Mouse (Mus musculus): ENCODE data around the gene U2af2. TPM values are rescaled to one million over a fixed set of nuclear protein-coding genes. Genes with fewer than 3 reads are reported as not detected.
A peak's percentile ranks its signal among the peaks of the same experiment; 100 is the strongest.
"Not testable (repeated sequence)": the region's sequence is repeated elsewhere in the genome, so short reads cannot be mapped to it uniquely, and the experiment has no call there.

U2af2 gene
- polyA plus RNA-seq, 1 experiment from 2014 or later: 125 TPM

- H3K9me3 ChIP-seq (ENCODE audit: control insufficient read depth, low read length); H3K9ac ChIP-seq (replicated peaks; ENCODE audit: low read depth, low read length); ATAC-seq; H3K27me3 ChIP-seq (replicated peaks; ENCODE audit: control insufficient read depth, insufficient read depth, low read length); H3K36me3 ChIP-seq (ENCODE audit: control insufficient read depth, insufficient read depth): not testable (repeated sequence)
- peak overlapping the region; percentile 85 for H3K27ac ChIP-seq (ENCODE audit: low read length)
- peak overlapping the region; percentile 51 for H3K4me2 ChIP-seq (ENCODE audit: low read length)
- H3K4me1 ChIP-seq (replicated peaks; ENCODE audit: control insufficient read depth, insufficient read depth, low read length): peaks cover 19% of the 10 kb centered on the region
- WGBS: 20% methylated on average over 8 of the region's 8 CpGs
- peak overlapping the region; percentile 79 for H3K4me3 ChIP-seq (replicated peaks; ENCODE audit: low read length)
These were observed 42.4 kb upstream of the U2af2 start for GRCm38 (mm10) chr7:5019576-5019975.

DNA sequence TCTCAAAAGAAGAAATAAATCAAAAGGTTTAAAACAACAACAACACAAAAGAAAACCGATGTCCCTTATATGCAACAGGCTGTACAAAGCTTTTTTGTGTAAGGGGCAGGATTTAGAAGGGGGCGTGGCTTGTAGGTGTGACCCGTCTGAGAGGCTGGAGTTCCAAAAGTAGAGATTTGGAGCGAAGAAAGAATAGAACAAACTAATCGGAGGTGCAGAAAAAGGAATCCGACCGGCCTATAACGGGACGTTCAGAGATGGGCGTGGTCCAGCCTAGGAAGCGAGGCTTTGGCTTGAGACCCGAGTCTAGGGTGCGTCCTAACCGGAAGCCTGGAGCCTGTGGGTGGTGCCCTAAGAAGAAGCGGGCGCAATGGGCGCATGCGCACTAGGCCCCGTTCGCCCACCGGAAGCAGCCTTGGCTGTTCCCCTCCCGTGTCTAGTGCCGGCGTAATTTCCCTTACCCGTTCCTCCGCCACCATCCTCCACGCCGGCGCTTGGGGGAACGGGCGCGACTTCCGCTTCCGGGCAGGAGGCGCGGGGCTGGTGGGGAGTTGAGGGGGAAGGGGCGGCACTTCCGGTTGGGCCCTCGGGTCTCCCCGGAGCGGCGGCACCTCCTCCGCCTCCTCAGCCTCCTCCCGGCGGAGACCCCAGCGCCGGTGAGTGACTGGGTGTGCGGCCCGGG lies 41.8 kb upstream of the U2af2 start, which contains the start of the genes Zfp865 and Ccdc106:
Gene Zfp865, plus strand, starts transcription at position 377 of the 682 bp plus-strand sequence.
Gene Ccdc106, plus strand, starts transcription at position 554 of the 682 bp plus-strand sequence.
- ATAC-seq: peak; percentile 88
- Histone ChIP-seq H3K27ac (ENCODE audit: low read length) (peak within 1 kb of the TSS; percentile 85), H3K4me1 (replicated peaks; ENCODE audit: control insufficient read depth, insufficient read depth, low read length) (peaks cover 19% of the 10 kb centered on the region), H3K36me3 (ENCODE audit: control insufficient read depth, insufficient read depth) (no peaks in the 10 kb centered on the region), H3K27me3 (replicated peaks; ENCODE audit: control insufficient read depth, insufficient read depth, low read length) (no peaks in the 10 kb centered on the region), H3K4me3 (replicated peaks; ENCODE audit: low read length) (peak within 1 kb of the TSS; percentile 79), H3K9ac (replicated peaks; ENCODE audit: low read depth, low read length) (peak within 1 kb of the TSS; percentile 96), H3K4me2 (ENCODE audit: low read length) (peak within 1 kb of the TSS; percentile 57), H3K9me3 (ENCODE audit: control insufficient read depth, low read length) (no peaks in the 10 kb centered on the region)
- under 1% methylated on average over 47 of the region's 49 CpGs for WGBS

GRCm38 (mm10) chr7:5020685-5021084 lies 41.3 kb upstream of the U2af2 start:
- Histone ChIP-seq H3K9ac (replicated peaks; ENCODE audit: low read depth, low read length) (peak overlapping the region; percentile 96), H3K36me3 (ENCODE audit: control insufficient read depth, insufficient read depth) (no peaks in the 10 kb centered on the region), H3K4me2 (ENCODE audit: low read length) (peak overlapping the region; percentile 57), H3K9me3 (ENCODE audit: control insufficient read depth, low read length) (no peaks in the 10 kb centered on the region), H3K4me3 (replicated peaks; ENCODE audit: low read length) (peak overlapping the region; percentile 79), H3K27me3 (replicated peaks; ENCODE audit: control insufficient read depth, insufficient read depth, low read length) (no peaks in the 10 kb centered on the region), H3K4me1 (replicated peaks; ENCODE audit: control insufficient read depth, insufficient read depth, low read length) (peaks cover 19% of the 10 kb centered on the region), H3K27ac (ENCODE audit: low read length) (peak overlapping the region; percentile 85)
- ATAC-seq: peak; percentile 41
- 0% methylated on average over 12 of the region's 15 CpGs for WGBS

GRCm38 (mm10) chr7:5021197-5021596 lies 40.7 kb upstream of the U2af2 start:
- no peaks in the 10 kb centered on the region for H3K36me3 ChIP-seq (ENCODE audit: control insufficient read depth, insufficient read depth)
- peak overlapping the region; percentile 57 for H3K4me2 ChIP-seq (ENCODE audit: low read length)
- no peak overlapping the region for H3K27ac ChIP-seq (ENCODE audit: low read length)
- no peaks in the 10 kb centered on the region for H3K27me3 ChIP-seq (replicated peaks; ENCODE audit: control insufficient read depth, insufficient read depth, low read length)
- no peak for ATAC-seq
- no peaks in the 10 kb centered on the region for H3K9me3 ChIP-seq (ENCODE audit: control insufficient read depth, low read length)
- H3K9ac ChIP-seq (replicated peaks; ENCODE audit: low read depth, low read length): peak overlapping the region; percentile 96
- peaks cover 14% of the 10 kb centered on the region for H3K4me1 ChIP-seq (replicated peaks; ENCODE audit: control insufficient read depth, insufficient read depth, low read length)
- peak overlapping the region; percentile 79 for H3K4me3 ChIP-seq (replicated peaks; ENCODE audit: low read length)
- 50% methylated on average over 5 of the region's 5 CpGs for WGBS

- WGBS: 96% methylated on average over 22 of the region's 22 CpGs
- no peak overlapping the region for H3K4me2 ChIP-seq (ENCODE audit: low read length)
These were observed 32.4 kb upstream of the U2af2 start for GRCm38 (mm10) chr7:5029543-5029942.

DNA sequence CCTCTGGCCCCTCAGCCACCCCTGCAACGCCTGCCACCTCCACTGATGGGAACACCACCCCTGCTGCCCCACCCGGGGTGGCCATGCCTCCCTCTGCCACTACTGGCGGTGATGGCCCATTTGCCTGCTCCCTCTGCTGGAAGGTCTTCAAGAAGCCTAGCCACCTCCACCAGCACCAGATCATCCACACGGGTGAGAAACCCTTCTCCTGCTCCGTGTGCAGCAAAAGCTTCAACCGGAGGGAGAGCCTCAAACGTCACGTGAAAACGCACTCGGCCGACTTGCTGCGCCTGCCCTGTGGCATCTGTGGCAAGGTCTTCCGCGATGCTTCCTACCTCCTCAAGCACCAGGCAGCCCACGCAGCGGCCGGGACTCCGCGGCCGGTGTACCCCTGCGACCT lies 32.0 kb upstream of the U2af2 start:
- H3K9me3 ChIP-seq (ENCODE audit: control insufficient read depth, low read length): peaks cover 18% of the 10 kb centered on the region
- WGBS: 92% methylated on average over 21 of the region's 21 CpGs
- no peaks in the 10 kb centered on the region for H3K4me1 ChIP-seq (replicated peaks; ENCODE audit: control insufficient read depth, insufficient read depth, low read length)
- no peaks in the 10 kb centered on the region for H3K27me3 ChIP-seq (replicated peaks; ENCODE audit: control insufficient read depth, insufficient read depth, low read length)
- no peak overlapping the region for H3K27ac ChIP-seq (ENCODE audit: low read length)
- H3K36me3 ChIP-seq (ENCODE audit: control insufficient read depth, insufficient read depth): peaks cover 51% of the 10 kb centered on the region
- ATAC-seq: no peak
- no peak overlapping the region for H3K4me2 ChIP-seq (ENCODE audit: low read length)
- no peak overlapping the region for H3K4me3 ChIP-seq (replicated peaks; ENCODE audit: low read length)
- H3K9ac ChIP-seq (replicated peaks; ENCODE audit: low read depth, low read length): no peak overlapping the region

More at GRCm38 (mm10) chr7:5029543-5029942, 32.4 kb upstream of the U2af2 start:
- Histone ChIP-seq H3K4me3 (replicated peaks; ENCODE audit: low read length) (no peak overlapping the region), H3K9me3 (ENCODE audit: control insufficient read depth, low read length) (peaks cover 18% of the 10 kb centered on the region), H3K4me1 (replicated peaks; ENCODE audit: control insufficient read depth, insufficient read depth, low read length) (no peaks in the 10 kb centered on the region), H3K36me3 (ENCODE audit: control insufficient read depth, insufficient read depth) (peaks cover 50% of the 10 kb centered on the region), H3K27ac (ENCODE audit: low read length) (no peak overlapping the region), H3K9ac (replicated peaks; ENCODE audit: low read depth, low read length) (no peak overlapping the region), H3K27me3 (replicated peaks; ENCODE audit: control insufficient read depth, insufficient read depth, low read length) (no peaks in the 10 kb centered on the region)
- no peak for ATAC-seq

DNA sequence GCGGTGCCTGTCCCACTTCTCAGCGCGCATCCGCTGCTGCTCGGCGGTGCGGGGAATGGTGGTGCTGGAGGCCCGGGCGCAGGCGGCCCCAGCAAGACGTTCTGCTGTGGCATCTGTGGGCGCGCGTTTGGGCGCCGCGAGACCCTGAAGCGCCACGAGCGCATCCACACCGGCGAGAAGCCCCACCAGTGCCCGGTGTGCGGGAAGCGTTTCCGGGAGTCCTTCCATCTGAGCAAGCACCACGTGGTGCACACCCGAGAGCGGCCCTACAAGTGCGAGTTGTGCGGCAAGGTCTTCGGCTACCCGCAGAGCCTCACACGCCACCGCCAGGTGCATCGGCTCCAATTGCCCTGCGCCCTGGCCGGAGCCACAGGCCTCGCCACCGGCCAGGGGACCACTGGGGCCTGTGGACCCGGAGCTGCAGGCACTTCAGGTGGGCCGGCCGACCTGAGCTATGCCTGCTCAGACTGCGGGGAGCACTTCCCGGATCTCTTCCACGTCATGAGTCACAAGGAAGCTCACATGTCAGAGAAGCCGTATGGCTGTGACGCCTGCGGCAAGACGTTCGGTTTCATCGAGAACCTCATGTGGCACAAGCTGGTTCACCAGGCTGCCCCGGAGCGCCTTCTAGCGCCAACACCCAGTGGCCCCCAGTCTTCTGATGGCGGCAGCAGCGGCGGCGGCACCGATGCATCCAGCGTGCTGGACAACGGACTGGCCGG lies 31.2 kb upstream of the U2af2 start:
- H3K4me2 ChIP-seq (ENCODE audit: low read length): no peak overlapping the region
- no peaks in the 10 kb centered on the region for H3K27me3 ChIP-seq (replicated peaks; ENCODE audit: control insufficient read depth, insufficient read depth, low read length)
- H3K9ac ChIP-seq (replicated peaks; ENCODE audit: low read depth, low read length): no peak overlapping the region
- no peak for ATAC-seq
- no peak overlapping the region for H3K4me3 ChIP-seq (replicated peaks; ENCODE audit: low read length)
- H3K4me1 ChIP-seq (replicated peaks; ENCODE audit: control insufficient read depth, insufficient read depth, low read length): no peaks in the 10 kb centered on the region
- peaks cover 53% of the 10 kb centered on the region for H3K36me3 ChIP-seq (ENCODE audit: control insufficient read depth, insufficient read depth)
- H3K27ac ChIP-seq (ENCODE audit: low read length): no peak overlapping the region
- WGBS: 86% methylated on average over 63 of the region's 63 CpGs
- H3K9me3 ChIP-seq (ENCODE audit: control insufficient read depth, low read length): peaks cover 18% of the 10 kb centered on the region

GRCm38 (mm10) chr7:5031496-5031895 lies 30.4 kb upstream of the U2af2 start:
- Histone ChIP-seq H3K36me3 (ENCODE audit: control insufficient read depth, insufficient read depth) (peaks cover 54% of the 10 kb centered on the region), H3K4me2 (ENCODE audit: low read length) (no peak overlapping the region), H3K27ac (ENCODE audit: low read length) (no peak overlapping the region), H3K27me3 (replicated peaks; ENCODE audit: control insufficient read depth, insufficient read depth, low read length) (no peaks in the 10 kb centered on the region), H3K4me3 (replicated peaks; ENCODE audit: low read length) (no peak overlapping the region), H3K9ac (replicated peaks; ENCODE audit: low read depth, low read length) (no peak overlapping the region), H3K9me3 (ENCODE audit: control insufficient read depth, low read length) (peaks cover 18% of the 10 kb centered on the region), H3K4me1 (replicated peaks; ENCODE audit: control insufficient read depth, insufficient read depth, low read length) (no peaks in the 10 kb centered on the region)
- 0 out of 2 replicates have a peak, but pooled peaks have one; percentile 19 for ATAC-seq
- 79% methylated on average over 46 of the region's 46 CpGs for WGBS

- 94% methylated on average over 3 of the region's 3 CpGs for WGBS
- H3K4me3 ChIP-seq (replicated peaks; ENCODE audit: low read length): no peak within 1 kb of the TSS
- no peak for ATAC-seq
- H3K36me3 ChIP-seq (ENCODE audit: control insufficient read depth, insufficient read depth): peaks cover 53% of the 10 kb centered on the region
- H3K27ac ChIP-seq (ENCODE audit: low read length): no peak within 1 kb of the TSS
- no peaks in the 10 kb centered on the region for H3K27me3 ChIP-seq (replicated peaks; ENCODE audit: control insufficient read depth, insufficient read depth, low read length)
- H3K9me3 ChIP-seq (ENCODE audit: control insufficient read depth, low read length): peaks cover 18% of the 10 kb centered on the region
- H3K4me2 ChIP-seq (ENCODE audit: low read length): no peak within 1 kb of the TSS
- H3K9ac ChIP-seq (replicated peaks; ENCODE audit: low read depth, low read length): no peak within 1 kb of the TSS
- H3K4me1 ChIP-seq (replicated peaks; ENCODE audit: control insufficient read depth, insufficient read depth, low read length): peaks cover 9% of the 10 kb centered on the region
These were observed 28.1 kb upstream of the U2af2 start, which contains the start of gene 4632433K11Rik for GRCm38 (mm10) chr7:5033818-5034217. Gene 4632433K11Rik (plus strand): TSS chr7:5034118.
